Mouse (Mus musculus): ENCODE measurements around the gene Diexf. TPM values are rescaled to one million over a fixed set of nuclear protein-coding genes. Genes with fewer than 3 reads are reported as not detected.

Gene Diexf
- 6.1 TPM for polyA plus RNA-seq (2017; shearing (Covaris generic))

GRCm38 (mm10) chr1:193129786-193130455 is at the start of gene Diexf:
Gene Diexf, minus strand, starts transcription at chr1:193130272.

GRCm38 (mm10) chr1:193167746-193168145 is 37.7 kb upstream of the Diexf start, which contains the start of gene A130010J15Rik:
Gene A130010J15Rik, plus strand, starts transcription at chr1:193168046.

GRCm38 (mm10) chr1:193152872-193153271 is 22.8 kb upstream of the Diexf start, which contains the start of gene Irf6:
Gene Irf6, plus strand, starts transcription at chr1:193153111.

Other genes starting within 250 kb of the Diexf start
- gene Syt14, start 94.5 kb downstream of the Diexf start, polyA plus RNA-seq (2017; shearing (Covaris generic)) = 0.22 TPM
- 18.7 TPM for gene Irf6, start 22.8 kb upstream of the Diexf start, polyA plus RNA-seq (2017; shearing (Covaris generic))
- gene A130010J15Rik, start 37.8 kb upstream of the Diexf start, polyA plus RNA-seq (2017; shearing (Covaris generic)) = 7.9 TPM
- 654 TPM for gene Traf3ip3, start 71.4 kb upstream of the Diexf start, polyA plus RNA-seq (2017; shearing (Covaris generic))
- gene Lamb3, start 77.4 kb upstream of the Diexf start, polyA plus RNA-seq (2017; shearing (Covaris generic)) = 26.5 TPM
- 154 TPM for gene Hsd11b1, start 133.8 kb upstream of the Diexf start, polyA plus RNA-seq (2017; shearing (Covaris generic))
- 1.8 TPM for gene G0s2, start 142.9 kb upstream of the Diexf start, polyA plus RNA-seq (2017; shearing (Covaris generic))
- gene Camk1g, start 240.0 kb upstream of the Diexf start, polyA plus RNA-seq (2017; shearing (Covaris generic)) = not detected

Measured in activated CD4-positive, CD25-positive, alpha-beta regulatory T cell, adult 9 weeks (primary cell).